Mouse (Mus musculus): Measurements from ENCODE around the gene Zgrf1.

The Zgrf1 gene

GRCm38 (mm10) chr3:127562974-127563373 lies 9.7 kb downstream of the Zgrf1 start:
- DNase-seq, result no peak

- DNase-seq, result no peak
Observed at GRCm38 (mm10) chr3:127565129-127565528, 11.8 kb downstream of the Zgrf1 start.

DNA sequence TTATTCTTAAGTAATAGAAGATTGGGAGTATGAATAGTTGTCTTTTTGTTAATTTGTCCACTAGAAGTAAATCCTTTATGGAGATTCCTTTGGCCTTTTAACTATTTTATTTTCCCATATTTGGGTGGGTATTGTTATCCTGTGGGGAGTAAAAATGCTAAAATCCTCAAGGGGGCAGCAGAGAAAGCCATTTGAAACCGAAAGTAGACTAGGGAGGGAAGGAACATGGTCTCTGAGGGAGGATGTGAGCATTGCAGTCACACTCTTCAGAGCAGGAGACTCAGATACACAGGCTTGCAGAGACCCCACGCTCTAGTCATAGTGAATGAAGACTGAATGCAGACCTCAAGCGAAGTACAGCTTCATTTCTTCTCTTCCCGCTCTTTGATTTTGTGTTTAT lies 19.3 kb downstream of the Zgrf1 start:
- DNase-seq, result peak; percentile 62 to 73

DNA sequence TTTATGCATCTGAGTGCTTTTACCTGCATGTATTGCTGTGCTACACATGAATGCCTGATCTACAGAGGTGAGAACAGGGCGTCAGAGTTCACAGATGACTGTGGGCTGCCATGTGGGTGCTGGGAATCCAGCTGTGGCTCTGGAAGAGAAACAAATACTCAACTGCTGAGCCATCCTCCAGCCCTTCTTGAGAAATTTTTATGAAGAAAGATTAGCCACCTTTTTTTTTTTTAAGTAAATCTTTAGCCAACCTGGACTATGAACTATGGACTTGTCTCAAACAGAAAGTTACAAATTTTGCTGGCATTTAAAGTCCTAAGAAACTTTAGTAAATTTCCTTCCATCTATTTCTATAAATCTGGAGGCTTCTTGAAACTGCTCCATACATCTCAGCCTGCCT lies 43.8 kb downstream of the Zgrf1 start:
- DNase-seq, result no peak

- peak; percentile 11 to 18 for DNase-seq
Observed at GRCm38 (mm10) chr3:127608109-127608508, 54.8 kb downstream of the Zgrf1 start.

GRCm38 (mm10) chr3:127625296-127625695 lies 72.0 kb downstream of the Zgrf1 start:
- peak; percentile 90 to 91 for DNase-seq

DNA sequence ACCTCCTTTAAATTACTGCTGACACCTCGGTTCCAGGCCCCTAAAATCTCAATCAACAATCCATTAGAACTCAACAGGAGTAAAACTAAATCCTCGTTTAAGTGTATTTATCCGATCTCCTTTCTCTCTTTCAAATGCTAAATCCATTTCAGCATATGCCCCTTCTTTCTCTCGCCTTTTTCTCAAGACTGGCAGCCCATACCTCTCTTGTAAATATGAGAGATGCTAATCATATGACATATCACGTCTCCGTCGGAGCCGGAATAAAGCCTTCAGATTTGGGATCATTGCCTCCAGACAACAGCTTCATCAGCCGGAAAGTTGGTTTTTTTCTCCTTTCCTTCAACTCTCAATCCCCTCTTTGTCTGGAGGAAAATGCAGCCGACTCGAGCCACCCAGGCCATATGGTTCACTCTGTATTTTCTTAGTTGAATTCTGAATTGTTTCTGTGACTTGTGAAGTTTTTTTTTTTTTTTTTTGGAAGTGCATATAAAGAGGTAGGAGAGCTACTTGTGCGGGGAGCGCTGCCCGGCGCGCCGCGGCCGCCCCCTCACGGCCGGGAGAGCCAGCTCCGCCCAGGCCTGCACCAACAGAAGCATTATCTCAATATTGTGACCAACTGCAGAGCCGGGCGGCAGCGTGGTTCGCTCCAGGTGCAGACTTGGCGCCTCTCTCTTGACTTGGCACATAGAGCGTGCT lies 72.6 kb downstream of the Zgrf1 start:
- peak in 1 of 2 experiments; percentile 31 for DNase-seq

- no peak for DNase-seq
Observed at GRCm38 (mm10) chr3:127626524-127626923, 73.2 kb downstream of the Zgrf1 start.

GRCm38 (mm10) chr3:127627151-127627955 lies 74.1 kb downstream of the Zgrf1 start:
- peak in 1 of 2 experiments; percentile 28 for DNase-seq

- DNase-seq, result no peak
Observed at GRCm38 (mm10) chr3:127627956-127628310, 74.6 kb downstream of the Zgrf1 start.

DNA sequence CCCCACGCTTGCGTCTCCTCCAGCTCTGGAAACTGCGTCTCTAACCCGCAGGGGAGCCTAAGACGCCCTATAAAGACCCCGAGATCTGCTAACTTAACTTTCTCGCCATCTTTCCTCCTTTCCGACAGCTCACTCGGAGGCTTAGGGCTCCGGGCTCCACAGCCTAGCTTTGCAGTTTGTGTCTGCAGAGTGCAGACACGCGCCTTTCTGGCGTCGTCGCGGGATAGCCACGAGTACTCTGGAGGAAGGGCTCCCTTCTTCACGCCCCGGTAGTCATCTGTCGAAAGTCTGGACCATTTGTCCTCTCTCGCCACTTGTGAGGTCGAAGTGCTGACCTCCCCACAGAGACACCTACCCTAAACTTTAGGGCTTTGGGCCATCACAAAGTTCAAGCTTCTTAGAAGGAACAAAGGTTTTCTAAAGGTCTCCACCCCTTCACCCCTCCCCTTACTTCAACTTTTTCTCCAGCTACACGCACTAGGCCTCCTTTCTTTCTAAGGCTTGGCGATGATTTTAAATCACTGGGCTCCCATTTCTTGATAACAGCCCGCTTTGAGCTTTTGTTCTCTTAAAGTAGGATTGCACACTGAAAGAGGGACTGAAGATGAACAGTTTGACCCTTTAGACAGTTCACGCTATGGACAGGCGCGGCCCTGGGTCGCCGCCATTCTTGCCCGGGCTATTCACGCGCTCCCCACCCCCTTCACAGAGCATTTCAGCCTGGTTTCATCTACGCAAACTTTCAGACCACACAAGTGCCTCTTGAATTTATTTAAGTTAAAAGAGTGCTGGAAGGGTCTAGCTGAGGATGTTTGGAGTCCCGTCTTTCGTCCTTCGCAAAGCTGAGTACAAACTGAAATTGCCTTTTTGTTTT lies 75.3 kb downstream of the Zgrf1 start:
- peak; percentile 35 to 41 for DNase-seq

DNA sequence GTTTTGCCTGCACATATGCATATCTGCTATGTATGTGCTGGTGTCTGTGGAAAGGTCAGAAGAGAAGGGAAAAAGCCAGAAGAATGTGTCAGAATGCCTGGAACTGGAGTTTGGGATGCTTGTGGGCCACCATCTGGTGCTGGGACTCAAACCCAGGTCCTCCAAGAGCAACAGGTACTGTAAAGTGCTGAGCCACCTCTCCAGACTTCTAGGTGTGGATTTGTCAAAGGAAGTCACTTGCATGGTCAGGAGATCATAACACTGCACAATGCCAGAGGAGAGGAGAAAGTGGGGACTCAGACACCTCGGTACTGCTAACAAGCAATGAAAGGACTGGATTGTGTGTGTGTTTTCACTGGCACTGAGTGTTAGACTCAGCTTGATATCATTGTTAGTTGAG lies 76.9 kb downstream of the Zgrf1 start:
- no peak for DNase-seq

- DNase-seq, result no peak
Observed at GRCm38 (mm10) chr3:127630735-127631372, 77.6 kb downstream of the Zgrf1 start.

DNA sequence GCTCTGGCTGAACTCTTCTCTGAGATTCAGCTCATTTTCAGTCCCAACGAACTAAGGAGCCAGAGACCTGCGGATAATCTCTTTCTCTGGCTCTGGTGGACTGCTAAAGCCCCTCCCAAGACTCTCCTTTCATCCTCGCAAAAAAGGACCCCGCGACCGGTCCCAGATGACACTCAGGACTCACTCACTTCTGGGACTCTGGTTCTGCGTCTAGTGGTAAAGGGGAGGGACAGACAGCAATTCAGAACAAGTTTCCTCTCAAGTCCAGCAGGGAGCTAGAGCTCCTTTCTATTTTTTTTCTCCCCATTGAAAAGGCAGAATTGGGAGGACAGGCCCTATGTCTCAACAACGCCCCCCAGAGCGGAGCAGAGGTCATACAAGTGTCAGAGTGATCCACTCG lies 78.3 kb downstream of the Zgrf1 start:
- peak in 1 of 2 experiments; percentile 29 for DNase-seq

DNA sequence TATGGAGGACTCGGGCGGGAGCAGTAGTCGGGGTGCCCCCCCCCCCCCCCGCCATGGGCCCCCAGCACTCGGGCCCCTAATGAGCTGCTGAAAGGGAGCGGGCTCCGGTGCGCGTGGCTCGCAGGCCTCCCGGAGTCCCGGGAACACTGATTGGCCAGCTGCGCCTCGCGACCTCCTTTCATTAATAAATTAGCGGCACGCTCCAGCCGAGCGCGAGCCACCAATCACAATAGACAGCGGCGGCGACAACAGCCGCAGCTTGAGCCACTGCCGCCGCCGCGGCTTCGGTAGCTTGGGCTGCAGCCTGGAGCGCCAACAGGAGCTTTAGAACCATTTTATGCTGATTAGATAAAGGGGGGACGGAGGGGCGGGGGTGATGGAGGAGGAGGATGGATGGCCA lies 79.2 kb downstream of the Zgrf1 start:
- DNase-seq, result peak in 1 of 2 experiments; percentile 33

DNA sequence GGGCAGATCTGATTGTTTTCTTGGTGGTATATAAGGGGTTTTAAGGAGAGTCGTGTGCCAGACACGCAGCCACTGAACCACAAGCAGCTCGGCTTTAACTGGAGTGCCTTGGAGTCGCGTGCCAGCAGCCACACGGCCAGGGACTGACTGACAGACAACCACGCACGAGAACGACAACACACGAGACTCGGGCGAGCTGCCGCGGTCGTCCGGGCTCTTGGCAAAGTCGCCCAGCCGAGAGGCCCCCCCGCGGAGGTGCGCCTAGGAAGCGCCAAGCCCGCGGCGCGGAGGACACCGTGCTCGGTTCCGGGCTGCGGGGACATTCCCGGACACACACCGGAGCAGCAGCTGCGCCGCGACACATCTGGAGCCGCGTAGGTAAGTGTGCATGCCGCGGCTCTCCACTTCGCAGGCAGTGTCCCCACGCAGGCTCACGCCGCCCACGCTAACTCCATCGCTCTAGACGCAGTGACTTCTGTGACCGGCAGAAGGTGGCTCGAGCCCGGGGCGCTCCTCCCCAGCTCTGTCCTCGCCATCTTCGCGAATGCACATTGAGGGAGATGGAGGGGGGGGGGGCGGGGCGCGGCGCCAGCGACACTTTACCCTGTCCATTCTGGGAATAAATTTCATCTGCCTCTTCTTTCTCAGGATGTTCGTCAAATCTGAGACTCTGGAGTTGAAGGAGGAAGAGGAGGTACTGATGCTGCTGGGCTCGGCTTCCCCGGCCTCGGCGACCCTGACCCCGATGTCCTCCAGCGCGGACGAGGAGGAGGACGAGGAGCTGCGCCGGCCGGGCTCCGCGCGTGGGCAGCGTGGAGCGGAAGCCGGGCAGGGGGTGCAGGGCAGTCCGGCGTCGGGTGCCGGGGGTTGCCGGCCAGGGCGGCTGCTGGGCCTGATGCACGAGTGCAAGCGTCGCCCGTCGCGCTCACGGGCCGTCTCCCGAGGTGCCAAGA lies 80.1 kb downstream of the Zgrf1 start, which contains the start of gene Neurog2:
TSS of gene Neurog2 (plus strand) at position 56 of the 953 bp plus-strand sequence.
- DNase-seq, result peak; percentile 52 to 60

DNA sequence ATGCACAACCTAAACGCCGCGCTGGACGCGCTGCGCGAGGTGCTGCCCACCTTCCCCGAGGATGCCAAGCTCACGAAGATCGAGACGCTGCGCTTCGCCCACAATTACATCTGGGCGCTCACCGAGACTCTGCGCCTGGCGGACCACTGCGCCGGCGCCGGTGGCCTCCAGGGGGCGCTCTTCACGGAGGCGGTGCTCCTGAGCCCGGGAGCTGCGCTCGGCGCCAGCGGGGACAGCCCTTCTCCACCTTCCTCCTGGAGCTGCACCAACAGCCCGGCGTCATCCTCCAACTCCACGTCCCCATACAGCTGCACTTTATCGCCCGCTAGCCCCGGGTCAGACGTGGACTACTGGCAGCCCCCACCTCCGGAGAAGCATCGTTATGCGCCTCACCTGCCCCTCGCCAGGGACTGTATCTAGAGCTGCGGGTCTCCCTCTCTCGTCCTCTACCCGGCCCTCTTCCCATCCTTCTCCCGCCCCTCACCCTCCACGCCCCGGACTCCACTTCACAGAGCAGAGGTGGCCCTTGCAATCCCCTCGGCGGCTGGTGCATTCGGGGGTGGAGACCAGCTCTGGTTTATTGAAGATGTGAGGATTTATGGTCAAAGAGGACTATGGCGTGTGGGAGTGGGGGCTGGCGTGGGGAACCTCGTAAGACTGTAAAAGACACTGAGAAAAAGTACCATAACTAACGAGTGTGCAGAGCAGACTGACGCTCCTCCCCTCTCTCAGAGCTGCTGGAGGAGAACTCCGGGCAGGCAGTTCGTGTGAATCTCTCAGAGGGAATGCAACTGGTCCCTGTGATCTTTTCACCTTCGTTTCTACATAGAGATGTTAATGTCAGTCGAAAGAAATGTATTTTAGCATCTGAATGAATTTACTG lies 81.1 kb downstream of the Zgrf1 start:
- peak; percentile 85 to 90 for DNase-seq

- DNase-seq, result no peak
Observed at GRCm38 (mm10) chr3:127634984-127635349, 81.7 kb downstream of the Zgrf1 start.

- DNase-seq, result peak; percentile 73
Observed at GRCm38 (mm10) chr3:127639875-127640761, 86.8 kb downstream of the Zgrf1 start.

Measured in B cell, adult 2 months (primary cell).